Mouse (Mus musculus) stomach, postnatal 0 days (tissue): Measurements from ENCODE around the gene Mycbp2. TPM values are rescaled to one million over a fixed set of nuclear protein-coding genes. Genes with fewer than 3 reads are reported as not detected.

Experiments used
- ATAC-seq: fragments of 200-750 bp; cut with Nextera tagmentation; 2 replicates; pipeline ENCODE4 v1.8.0; 2017; ENCODE audit not compliant: low FRiP score, low TSS enrichment
- DNase-seq: peaks from one replicate; pipeline ENCODE4 v3.0.0-alpha.2; 2016; ENCODE audit warnings: low spot score
- H3K27ac ChIP-seq: fragments of 300-500 bp; sonication (generic); replicated peaks from 2 replicates; pipeline ENCODE4 v1.5.1; 2014; ENCODE audit warnings: mild to moderate bottlenecking, control low read depth
- H3K27me3 ChIP-seq: fragments of 300-500 bp; sonication (generic); 2 replicates; pipeline ENCODE4 v1.6.1; 2014; ENCODE audit warnings: low read length; ENCODE audit not compliant: control insufficient read depth, insufficient read depth
- H3K36me3 ChIP-seq: fragments of 300-500 bp; sonication (generic); 2 replicates; pipeline ENCODE4 v1.6.1; 2014; ENCODE audit warnings: low read length, mixed read lengths; ENCODE audit not compliant: control insufficient read depth, insufficient read depth
- H3K4me1 ChIP-seq: fragments of 300-500 bp; sonication (generic); replicated peaks from 2 replicates; pipeline ENCODE4 v1.6.1; 2014; ENCODE audit warnings: antibody characterized with exemption; ENCODE audit not compliant: control insufficient read depth, insufficient read depth
- H3K4me2 ChIP-seq: fragments of 300-500 bp; sonication (generic); replicated peaks from 2 replicates; pipeline ENCODE4 v1.6.1; 2014; ENCODE audit warnings: low read depth, mild to moderate bottlenecking, control low read depth, moderate library complexity
- H3K4me3 ChIP-seq: fragments of 300-500 bp; sonication (generic); 2 replicates; pipeline ENCODE4 v1.5.1; 2014; ENCODE audit warnings: low read depth, low read length, control low read depth
- H3K9ac ChIP-seq: fragments of 300-500 bp; sonication (generic); 2 replicates; pipeline ENCODE4 v1.6.1; 2014; ENCODE audit warnings: mild to moderate bottlenecking, low read length, control low read depth, mixed read lengths
- H3K9me3 ChIP-seq: fragments of 300-500 bp; sonication (generic); 2 replicates; pipeline ENCODE4 v1.6.1; 2016; ENCODE audit warnings: low read length; ENCODE audit not compliant: control insufficient read depth
- CTCF ChIP-seq: IDR thresholded peaks from 2 replicates; pipeline ENCODE4 v1.5.1; 2016; ENCODE audit warnings: antibody characterized with exemption, low read depth, mild to moderate bottlenecking, moderate library complexity
- EP300 ChIP-seq: optimal IDR thresholded peaks from 2 replicates; pipeline ENCODE3; 2016; ENCODE audit warnings: antibody characterized with exemption
- WGBS: fragments of 180-500 bp; shearing (Covaris S2); extraction: QIAGEN DNeasy Blood & Tissue Kit; methylation state at CpG from one replicate; pipeline ENCODE4 v1.1.7; 2014; 5-methylcytosine and 5-hydroxymethylcytosine counted together
- polyA plus RNA-seq: library from polyadenylated mRNA; unstranded; fragments of >200 nt; fragmentation: Nextera tagmentation; extraction: Ambion mirVana; gene quantifications from 2 replicates; pipeline ENCODE4 v1.2.1, GENCODE M21; 2015

The Mycbp2 gene
- polyA plus RNA-seq = 21.2 and 21.3 TPM in 2 replicates

DNA sequence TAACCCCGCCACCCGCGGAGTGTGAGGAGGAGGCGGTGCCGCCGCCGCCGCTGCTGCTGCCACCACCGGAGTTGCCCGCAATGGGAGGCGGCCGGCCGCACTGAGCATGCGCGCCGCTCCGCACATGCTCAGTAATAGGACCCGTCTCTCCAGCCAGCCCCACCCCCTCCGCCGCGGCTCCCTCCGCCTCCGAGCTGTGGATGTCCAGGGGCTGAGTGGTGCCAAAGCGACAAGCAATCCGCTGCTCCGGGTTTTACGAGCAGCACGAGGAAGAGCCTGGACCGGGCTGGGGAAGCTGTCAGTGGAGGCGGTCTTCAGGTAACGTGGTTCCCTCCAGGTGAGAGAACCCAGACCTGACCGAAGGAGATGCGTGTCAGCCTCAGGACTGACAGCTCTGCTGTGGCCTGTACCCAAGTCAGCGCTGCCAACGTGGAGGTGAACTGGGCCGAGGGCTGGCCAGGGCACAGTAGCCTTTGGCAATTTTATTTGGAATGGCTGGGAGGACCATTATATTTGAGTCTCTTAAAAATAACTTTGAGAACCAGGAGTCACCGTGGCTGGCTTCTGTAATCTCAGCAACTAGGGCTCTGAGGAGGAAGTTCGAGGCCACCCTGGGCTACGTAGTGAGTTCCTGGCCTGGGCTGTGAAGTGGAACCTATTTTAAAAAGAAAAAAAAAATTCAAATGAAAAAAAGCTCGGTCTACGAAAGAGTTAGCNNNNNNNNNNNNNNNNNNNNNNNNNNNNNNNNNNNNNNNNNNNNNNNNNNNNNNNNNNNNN lies at the start of gene Mycbp2:
Gene Mycbp2 (minus strand): TSS at position 86 of the 777 bp plus-strand sequence.
- DNase-seq (peak; percentile 99), ATAC-seq (peak; percentile 99)
- peak within 1 kb of the TSS; percentile 92 for H3K27ac ChIP-seq
- H3K4me1 ChIP-seq = no peaks in the 10 kb centered on the region
- no peaks in the 10 kb centered on the region for H3K9me3 ChIP-seq
- peak within 1 kb of the TSS; percentile 85 for H3K4me2 ChIP-seq
- TF ChIP-seq EP300 (no peak), CTCF (no peak)
- H3K36me3 ChIP-seq = no peaks in the 10 kb centered on the region
- no peaks in the 10 kb centered on the region for H3K27me3 ChIP-seq
- 5% methylated on average over 31 of the region's 41 CpGs for WGBS
- H3K4me3 ChIP-seq = peak within 1 kb of the TSS; percentile 78
- H3K9ac ChIP-seq = peak within 1 kb of the TSS; percentile 77

DNA sequence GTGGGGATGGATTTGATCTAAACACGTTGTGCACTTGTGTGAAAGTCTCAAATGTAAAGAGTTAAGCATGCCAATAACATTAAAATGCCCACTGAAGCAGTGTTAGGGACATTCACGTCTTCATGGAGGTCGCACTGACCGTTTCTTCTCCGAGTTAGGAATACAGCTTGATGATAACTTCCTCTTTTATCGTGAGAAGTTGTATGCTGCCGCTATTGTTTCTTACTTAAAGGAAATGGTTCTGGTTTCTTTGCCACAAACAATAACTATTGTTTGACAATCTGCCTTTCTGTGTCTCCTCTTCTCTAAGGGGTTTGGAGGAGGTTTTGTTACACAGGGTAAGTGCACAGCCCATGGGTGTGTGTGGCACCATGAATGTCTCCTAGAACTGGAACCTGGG lies 45.8 kb upstream of the Mycbp2 start:
- ATAC-seq = no peak
- TF ChIP-seq CTCF = no peak
- no peak for TF ChIP-seq EP300
- Histone ChIP-seq H3K4me3 (no peak overlapping the region), H3K9ac (no peak overlapping the region), H3K9me3 (no peaks in the 10 kb centered on the region), H3K27ac (no peak overlapping the region), H3K4me1 (no peaks in the 10 kb centered on the region), H3K4me2 (no peak overlapping the region), H3K27me3 (no peaks in the 10 kb centered on the region), H3K36me3 (no peaks in the 10 kb centered on the region)
- DNase-seq = no peak
- WGBS = 74% methylated on average over 7 of the region's 7 CpGs

DNA sequence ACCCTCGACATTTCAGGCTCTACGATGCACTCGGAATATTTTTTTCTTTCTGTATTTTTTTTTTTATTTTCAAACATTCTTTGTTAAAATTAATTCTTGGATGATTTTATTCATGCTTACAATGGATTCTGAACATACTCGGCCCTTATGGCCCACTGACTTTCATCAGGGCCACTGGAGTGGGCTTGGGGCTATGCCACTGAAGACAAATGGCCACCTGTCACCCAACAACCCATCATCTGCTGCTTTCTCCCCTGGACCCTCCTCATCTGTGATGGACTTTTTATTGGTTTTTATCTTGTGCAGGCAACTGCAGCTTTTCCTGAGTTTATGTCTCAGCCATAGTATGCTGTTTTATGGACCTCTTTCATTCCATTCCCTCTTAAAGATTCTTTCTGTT lies 40.8 kb upstream of the Mycbp2 start:
- Histone ChIP-seq H3K9ac (no peak overlapping the region), H3K36me3 (no peaks in the 10 kb centered on the region), H3K4me2 (no peak overlapping the region), H3K9me3 (no peaks in the 10 kb centered on the region), H3K4me1 (no peaks in the 10 kb centered on the region), H3K27me3 (no peaks in the 10 kb centered on the region), H3K4me3 (no peak overlapping the region), H3K27ac (peak overlapping the region; percentile 49)
- no peak for ATAC-seq
- no peak for DNase-seq
- no peak for TF ChIP-seq EP300
- TF ChIP-seq CTCF = no peak
- 70% methylated on average over 4 of the region's 4 CpGs for WGBS

DNA sequence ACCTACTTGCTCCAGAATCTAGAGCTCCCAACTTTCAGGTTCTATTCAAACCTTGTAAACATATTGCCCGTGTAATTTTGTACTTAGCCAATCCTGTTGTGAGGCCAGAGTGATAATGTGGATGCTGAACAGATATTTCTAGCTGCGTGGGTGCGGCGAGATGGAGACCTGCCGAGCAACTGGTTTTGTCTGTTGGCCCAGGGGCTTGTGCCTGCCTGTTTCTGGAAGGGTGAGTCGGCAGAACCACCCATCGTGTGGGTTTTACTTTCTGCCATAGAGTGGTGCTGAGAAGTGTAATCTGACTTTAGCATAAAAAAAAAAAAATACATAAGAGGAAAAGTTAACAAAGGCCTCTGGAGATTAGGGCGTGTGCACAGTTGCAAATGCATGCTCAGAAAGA lies 40.3 kb upstream of the Mycbp2 start:
- WGBS = 63% methylated on average over 8 of the region's 8 CpGs
- no peaks in the 10 kb centered on the region for H3K9me3 ChIP-seq
- H3K4me2 ChIP-seq = no peak overlapping the region
- DNase-seq (no peak), ATAC-seq (no peak)
- H3K4me1 ChIP-seq = no peaks in the 10 kb centered on the region
- no peak overlapping the region for H3K4me3 ChIP-seq
- H3K9ac ChIP-seq = no peak overlapping the region
- H3K27ac ChIP-seq = no peak overlapping the region; the same call in 1 of the 2 replicates
- H3K27me3 ChIP-seq = no peaks in the 10 kb centered on the region
- no peak for TF ChIP-seq CTCF
- TF ChIP-seq EP300 = peak; percentile 48
- no peaks in the 10 kb centered on the region for H3K36me3 ChIP-seq

DNA sequence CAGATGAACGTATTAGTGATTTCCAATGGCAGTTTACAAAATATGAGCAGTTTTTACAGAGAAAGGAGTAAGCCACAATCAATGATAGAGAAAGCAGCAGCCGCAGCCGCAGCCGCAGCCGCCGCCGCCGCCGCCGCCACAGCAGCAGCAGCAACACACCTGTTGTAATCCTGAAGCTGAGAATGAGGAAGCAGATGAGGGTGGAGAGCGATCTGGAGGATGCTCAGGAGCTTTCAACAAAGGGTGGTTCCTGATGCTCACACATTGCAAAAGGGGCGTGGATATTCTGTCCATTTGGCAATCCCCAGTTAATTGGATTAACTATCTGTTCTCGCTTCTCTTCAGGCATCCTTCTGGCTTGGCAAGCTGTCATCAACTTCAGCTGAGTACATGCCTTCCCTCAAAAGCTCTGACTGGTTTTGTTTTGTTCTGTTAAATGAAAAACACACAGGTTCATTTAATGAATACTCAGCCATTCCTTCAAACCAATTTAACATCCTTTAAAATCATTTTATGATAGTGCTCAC lies 38.5 kb upstream of the Mycbp2 start:
- no peak overlapping the region for H3K4me2 ChIP-seq
- no peak overlapping the region for H3K9ac ChIP-seq
- WGBS = 63% methylated on average over 13 of the region's 13 CpGs
- H3K4me1 ChIP-seq = no peaks in the 10 kb centered on the region
- H3K27me3 ChIP-seq = no peaks in the 10 kb centered on the region
- no peaks in the 10 kb centered on the region for H3K36me3 ChIP-seq
- no peak for TF ChIP-seq EP300
- no peak for TF ChIP-seq CTCF
- no peaks in the 10 kb centered on the region for H3K9me3 ChIP-seq
- no peak for ATAC-seq
- no peak for DNase-seq
- no peak overlapping the region for H3K4me3 ChIP-seq
- no peak overlapping the region for H3K27ac ChIP-seq

- DNase-seq = no peak
- no peak for ATAC-seq
Measured at GRCm38 (mm10) chr14:103378703-103379102, 32.1 kb upstream of the Mycbp2 start.

More at GRCm38 (mm10) chr14:103378703-103379102, 32.1 kb upstream of the Mycbp2 start:
- WGBS = 68% methylated on average over 3 of the region's 3 CpGs
- Histone ChIP-seq H3K4me3 (no peak overlapping the region), H3K9ac (no peak overlapping the region), H3K4me1 (no peaks in the 10 kb centered on the region), H3K27ac (no peak overlapping the region), H3K27me3 (no peaks in the 10 kb centered on the region), H3K4me2 (no peak overlapping the region), H3K9me3 (no peaks in the 10 kb centered on the region), H3K36me3 (no peaks in the 10 kb centered on the region)
- no peak for TF ChIP-seq CTCF
- TF ChIP-seq EP300 = no peak
